Mouse (Mus musculus) heart, postnatal 0 days (tissue): Measurements from ENCODE around the gene Mok. TPM values are rescaled to one million over a fixed set of nuclear protein-coding genes. Genes with fewer than 3 reads are reported as not detected.
"Not testable (repeated sequence)": the region's sequence is repeated elsewhere in the genome, so short reads cannot be mapped to it uniquely, and the experiment has no call there.

Source experiments
- ATAC-seq: fragments of 200-750 bp; cut with Nextera tagmentation; 2 replicates; pipeline ENCODE4 v1.8.0; 2017; ENCODE audit warnings: low read depth, moderate number of reproducible peaks, moderate library complexity; ENCODE audit not compliant: insufficient read depth
- DNase-seq: peaks from one replicate; pipeline ENCODE4 v3.0.0-alpha.2; 2016; ENCODE audit warnings: low spot score
- H3K27ac ChIP-seq: fragments of 300-500 bp; sonication (generic); 2 replicates; pipeline ENCODE4 v1.5.1; 2014; ENCODE audit warnings: low read depth, mild to moderate bottlenecking
- H3K27me3 ChIP-seq: fragments of 300-500 bp; sonication (generic); 2 replicates; pipeline ENCODE4 v1.6.1; 2014; ENCODE audit warnings: low read length, mixed read lengths; ENCODE audit not compliant: control insufficient read depth, insufficient read depth
- H3K36me3 ChIP-seq: fragments of 300-500 bp; sonication (generic); replicated peaks from 2 replicates; pipeline ENCODE4 v1.6.1; 2014; ENCODE audit warnings: low read length, mixed read lengths; ENCODE audit not compliant: control insufficient read depth, insufficient read depth
- H3K4me1 ChIP-seq: fragments of 300-500 bp; sonication (generic); 2 replicates; pipeline ENCODE4 v1.6.1; 2014; ENCODE audit warnings: antibody characterized with exemption; ENCODE audit not compliant: control insufficient read depth, insufficient read depth
- H3K4me2 ChIP-seq: fragments of 300-500 bp; sonication (generic); 2 replicates; pipeline ENCODE4 v1.6.1; 2014; ENCODE audit warnings: low read depth, mild to moderate bottlenecking, low read length, moderate library complexity
- H3K4me3 ChIP-seq: fragments of 300-500 bp; sonication (generic); 2 replicates; pipeline ENCODE4 v1.5.1; 2014; ENCODE audit warnings: low read depth, low read length
- H3K9ac ChIP-seq: fragments of 300-500 bp; sonication (generic); replicated peaks from 2 replicates; pipeline ENCODE4 v1.6.1; 2014; ENCODE audit warnings: low read depth, low read length, mixed read lengths
- H3K9me3 ChIP-seq: fragments of 300-500 bp; sonication (generic); replicated peaks from 2 replicates; pipeline ENCODE4 v1.6.1; 2016; ENCODE audit warnings: low read length; ENCODE audit not compliant: control insufficient read depth
- CTCF ChIP-seq: IDR thresholded peaks from 2 replicates; pipeline ENCODE4 v1.5.1; 2016; ENCODE audit warnings: antibody characterized with exemption, control low read depth, low read depth
- EP300 ChIP-seq: IDR thresholded peaks from 2 replicates; pipeline ENCODE4 v1.6.1; 2016; ENCODE audit warnings: antibody characterized with exemption, low read depth
- WGBS: fragments of 180-500 bp; shearing (Covaris S2); extraction: QIAGEN DNeasy Blood & Tissue Kit; methylation state at CpG from one replicate; pipeline ENCODE4 v1.1.7; 2014; 5-methylcytosine and 5-hydroxymethylcytosine counted together
- polyA plus RNA-seq: library from polyadenylated mRNA; unstranded; fragments of >200 nt; fragmentation: Nextera tagmentation; extraction: Ambion mirVana; gene quantifications from 2 replicates; pipeline ENCODE4 v1.2.1, GENCODE M21; 2015
- total RNA-seq: library from RNA; depleted of rRNA; stranded (reverse); fragments of >200 nt; gene quantifications from 2 replicates; pipeline ENCODE4 v1.2.3, GENCODE M21; 2014; ENCODE audit warnings: low replicate concordance

Gene Mok
- total and polyA plus RNA-seq, 2 experiments from 2014 or later, result 2.2 to 7.4 TPM

DNA sequence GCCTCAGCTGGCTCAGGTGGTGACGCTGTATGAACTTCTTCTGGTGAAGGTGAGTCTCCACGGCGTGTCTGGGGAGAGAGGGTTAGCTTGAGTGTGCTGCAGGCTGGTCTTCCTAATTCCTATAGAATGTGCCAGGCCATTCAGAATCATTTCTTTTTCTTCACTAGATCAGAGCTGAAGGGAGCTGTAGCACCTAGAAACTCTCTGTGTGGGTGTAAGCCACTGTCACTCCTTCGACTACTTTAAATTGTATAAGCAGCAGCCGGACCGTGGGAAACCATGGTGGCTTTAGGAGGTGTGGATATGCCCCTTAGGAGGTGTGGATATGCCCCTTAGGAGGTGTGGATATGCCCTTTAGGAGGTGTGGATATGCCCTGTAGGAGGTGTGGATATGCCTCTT lies 23.3 kb upstream of the Mok start:
- Histone ChIP-seq H3K4me1 (no peaks in the 10 kb centered on the region), H3K9ac (no peak overlapping the region), H3K27me3 (no peaks in the 10 kb centered on the region), H3K4me2 (no peak overlapping the region), H3K27ac (no peak overlapping the region), H3K36me3 (peaks cover 64% of the 10 kb centered on the region), H3K4me3 (no peak overlapping the region), H3K9me3 (no peaks in the 10 kb centered on the region)
- DNase-seq, result no peak
- ATAC-seq, result no peak
- TF ChIP-seq CTCF (no peak), EP300 (no peak)
- WGBS, result 81% methylated on average over 6 of the region's 6 CpGs

DNA sequence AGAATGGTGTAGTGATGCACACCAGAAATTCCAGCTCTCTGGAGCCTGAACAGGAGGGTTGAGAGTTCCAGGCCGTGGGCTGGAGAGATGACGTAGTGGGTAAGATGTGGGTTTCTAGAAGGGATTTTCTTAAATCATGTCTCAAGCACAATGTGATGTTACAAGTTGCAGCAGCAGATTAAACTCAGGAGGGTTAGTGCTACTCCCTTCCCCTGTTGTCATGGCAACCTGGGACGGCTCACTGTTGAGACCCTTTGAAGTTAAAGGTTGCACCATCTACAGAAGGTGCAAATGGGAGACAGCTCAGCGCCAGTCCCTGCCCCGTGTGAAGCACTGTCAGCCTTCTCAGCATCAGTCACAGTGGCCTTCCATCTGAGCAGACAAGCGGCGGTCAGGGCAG lies 20.5 kb upstream of the Mok start:
- TF ChIP-seq EP300 (no peak), CTCF (no peak)
- Histone ChIP-seq H3K27ac (no peak overlapping the region), H3K27me3 (no peaks in the 10 kb centered on the region), H3K9ac (no peak overlapping the region), H3K4me2 (no peak overlapping the region), H3K4me3 (no peak overlapping the region), H3K4me1 (no peaks in the 10 kb centered on the region), H3K36me3 (peaks cover 42% of the 10 kb centered on the region), H3K9me3 (no peaks in the 10 kb centered on the region)
- WGBS, result 59% methylated on average over 7 of the region's 7 CpGs
- DNase-seq (no peak), ATAC-seq (no peak)

- no peak for ATAC-seq
- Histone ChIP-seq H3K9me3 (no peaks in the 10 kb centered on the region), H3K27ac (no peak overlapping the region), H3K4me2 (no peak overlapping the region), H3K36me3 (peaks cover 38% of the 10 kb centered on the region), H3K27me3 (no peaks in the 10 kb centered on the region), H3K4me3 (no peak overlapping the region), H3K4me1 (no peaks in the 10 kb centered on the region), H3K9ac (no peak overlapping the region)
- TF ChIP-seq CTCF, result no peak
- TF ChIP-seq EP300, result no peak
- no peak for DNase-seq
Observed at GRCm38 (mm10) chr12:110860293-110860692, 19.6 kb upstream of the Mok start.

DNA sequence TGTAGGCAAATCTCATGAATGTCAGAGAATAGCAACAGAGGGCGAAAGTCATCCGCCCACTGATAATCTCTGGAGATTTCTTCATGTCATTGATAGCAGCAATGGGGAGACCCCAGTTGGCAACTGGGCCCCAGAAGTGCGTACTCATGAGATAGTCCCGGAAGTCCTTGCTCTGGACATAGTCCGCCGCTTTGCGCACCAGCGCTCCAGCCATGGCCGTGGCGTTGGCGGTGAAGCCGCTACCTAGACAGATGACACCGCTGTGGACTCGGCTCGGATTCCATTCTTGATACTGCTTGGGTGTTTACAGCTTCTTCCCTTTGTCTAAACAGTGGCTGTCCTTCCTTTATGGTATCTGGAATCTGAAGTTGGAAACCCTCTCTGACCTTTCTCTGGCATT lies 17.9 kb upstream of the Mok start:
- peaks cover 24% of the 10 kb centered on the region for H3K36me3 ChIP-seq
- not testable (repeated sequence) for H3K9ac ChIP-seq, ATAC-seq

DNA sequence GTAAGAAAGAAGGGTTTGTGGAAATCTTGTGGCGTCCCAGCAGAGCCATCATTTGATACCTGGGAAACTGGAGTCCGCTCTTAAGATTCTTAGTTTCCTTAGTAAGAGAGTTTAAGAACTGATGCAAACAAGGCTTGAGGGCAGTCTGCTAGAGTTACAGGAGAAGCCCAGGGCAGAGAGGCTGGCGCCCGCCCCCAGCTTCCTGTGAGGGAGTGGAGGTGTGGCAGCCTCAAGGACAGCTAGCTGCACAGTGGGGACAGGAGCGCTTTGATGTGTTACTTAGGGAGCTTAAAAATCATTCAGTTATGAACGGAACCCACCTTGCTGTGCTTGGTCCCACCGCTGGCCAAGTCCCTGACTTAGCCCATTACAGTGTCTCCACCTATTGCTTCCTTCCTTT lies 16.5 kb upstream of the Mok start:
- no peak overlapping the region for H3K9ac ChIP-seq
- WGBS, result 74% methylated on average over 7 of the region's 7 CpGs

More for the DNA sequence above, 17.9 kb upstream of the Mok start:
- not testable (repeated sequence) for H3K9me3 ChIP-seq, H3K4me2 ChIP-seq, H3K27ac ChIP-seq, DNase-seq, H3K27me3 ChIP-seq, H3K4me3 ChIP-seq, H3K4me1 ChIP-seq
- 89% methylated on average over 15 of the region's 15 CpGs for WGBS

GRCm38 (mm10) chr12:110854786-110855737 lies 14.3 kb upstream of the Mok start:
- Histone ChIP-seq H3K27ac (no peak overlapping the region), H3K27me3 (no peaks in the 10 kb centered on the region), H3K36me3 (peaks cover 14% of the 10 kb centered on the region; the same call in 1 of the 2 replicates), H3K4me2 (no peak overlapping the region), H3K4me3 (no peak overlapping the region), H3K9me3 (no peaks in the 10 kb centered on the region), H3K9ac (no peak overlapping the region), H3K4me1 (peaks cover 9% of the 10 kb centered on the region; the same call in 1 of the 2 replicates)
- DNase-seq, result no peak
- WGBS, result 83% methylated on average over 32 of the region's 32 CpGs
- ATAC-seq, result no peak
- TF ChIP-seq EP300 (no peak), CTCF (no peak)

More for the DNA sequence above, 16.5 kb upstream of the Mok start:
- H3K4me2 ChIP-seq, result no peak overlapping the region
- no peak overlapping the region for H3K4me3 ChIP-seq
- no peak for DNase-seq
- no peak overlapping the region for H3K27ac ChIP-seq
- no peaks in the 10 kb centered on the region for H3K27me3 ChIP-seq
- no peaks in the 10 kb centered on the region for H3K9me3 ChIP-seq
- no peak for ATAC-seq
- H3K4me1 ChIP-seq, result no peaks in the 10 kb centered on the region
- TF ChIP-seq CTCF, result no peak
- no peak for TF ChIP-seq EP300
- peaks cover 19% of the 10 kb centered on the region; the same call in 1 of the 2 replicates for H3K36me3 ChIP-seq
